In genomic region chr10:116893753-116894152, GRCm38 (mm10) we compare ENCODE assay signal across 8 mouse cellular contexts. TPM values are rescaled to one million over a fixed set of nuclear protein-coding genes. Genes with fewer than 3 reads are reported as not detected.
DNase-seq lines count a peak whose midpoint lies in the region; ATAC-seq and TF ChIP-seq lines count a peak whose summit lies in the region.

No protein-coding gene starts in this region.

- H3K4me3 ChIP-seq in heart, embryonic 11.5 days (ENCODE audit: low read depth, low read length), result no peak overlapping the region
- H3K4me3 ChIP-seq in intestine, postnatal 0 days (ENCODE audit: low read depth, low read length), result no peak overlapping the region

- no peaks in the 10 kb centered on the region for H3K9me3 ChIP-seq in heart, embryonic 11.5 days (replicated peaks; ENCODE audit: control insufficient read depth, low read length)
- no peaks in the 10 kb centered on the region for H3K9me3 ChIP-seq in intestine, postnatal 0 days (ENCODE audit: control insufficient read depth)

- peak; percentile 86 for DNase-seq in heart, adult 11 months
- DNase-seq in urinary bladder, postnatal 14 days (ENCODE audit: low spot score), result peak; percentile 36
- DNase-seq in urinary bladder, adult 18-20 months (ENCODE audit: low spot score in 2 of 2), result no peak
- peak; percentile 86 to 93 for DNase-seq in cerebellum, postnatal 10 days
- peak; percentile 69 for DNase-seq in lung, postnatal 36 days
- no peak for DNase-seq in c-Kit-positive CD71-positive TER-119-positive erythroid progenitor cells, embryonic 14.5 days (ENCODE audit: low spot score)

- no peak overlapping the region for H3K4me2 ChIP-seq in heart, embryonic 11.5 days
- peak overlapping the region; percentile 48 for H3K4me2 ChIP-seq in intestine, postnatal 0 days (replicated peaks; ENCODE audit: low read depth)

- no peak for ATAC-seq in heart, embryonic 11.5 days (replicated peaks; ENCODE audit: insufficient number of reproducible peaks, low FRiP score, low TSS enrichment)
- ATAC-seq in intestine, postnatal 0 days, result peak; percentile 31; the same call in 1 of the 2 replicates

- 17% methylated on average over 3 of the region's 3 CpGs for WGBS in heart, embryonic 11.5 days (ENCODE audit: insufficient replicate concordance)
- WGBS in intestine, postnatal 0 days, result 13% methylated on average over 3 of the region's 3 CpGs

- H3K27me3 ChIP-seq in heart, embryonic 11.5 days (ENCODE audit: control insufficient read depth, insufficient read depth, low read length), result no peaks in the 10 kb centered on the region
- no peaks in the 10 kb centered on the region for H3K27me3 ChIP-seq in intestine, postnatal 0 days (replicated peaks; ENCODE audit: control insufficient read depth, insufficient read depth, low read length)

- no peak overlapping the region for H3K9ac ChIP-seq in heart, embryonic 11.5 days (ENCODE audit: low read depth, low read length)
- no peak overlapping the region for H3K9ac ChIP-seq in intestine, postnatal 0 days (ENCODE audit: low read depth, low read length)

- H3K27ac ChIP-seq in heart, embryonic 11.5 days (ENCODE audit: low read depth, low read length), result no peak overlapping the region
- no peak overlapping the region for H3K27ac ChIP-seq in intestine, postnatal 0 days (ENCODE audit: low read depth, low read length)

- no peaks in the 10 kb centered on the region for H3K36me3 ChIP-seq in heart, embryonic 11.5 days (ENCODE audit: control insufficient read depth, insufficient read depth, low read length)
- H3K36me3 ChIP-seq in intestine, postnatal 0 days (ENCODE audit: control insufficient read depth, insufficient read depth), result no peaks in the 10 kb centered on the region

- no peaks in the 10 kb centered on the region for H3K4me1 ChIP-seq in heart, embryonic 11.5 days (ENCODE audit: control insufficient read depth, insufficient read depth, low read length)
- peaks cover 6% of the 10 kb centered on the region for H3K4me1 ChIP-seq in intestine, postnatal 0 days (replicated peaks; ENCODE audit: control insufficient read depth, insufficient read depth, low read length)

- peak; percentile 83 for TF ChIP-seq CTCF in intestine, postnatal 0 days (IDR thresholded peaks at IDR 0.05; ENCODE audit: low read depth)

RNA-seq across cellular contexts. Expression of gene Myrfl, which starts 3.0 kb away (rescaled TPM):
- 0.23 and 0.55 TPM in 2 replicates for polyA plus RNA-seq in heart, embryonic 11.5 days (2014; fragmentation: Nextera tagmentation; extraction: Ambion mirVana)
- 7.3 and 9.5 TPM in 2 replicates for polyA plus RNA-seq in intestine, postnatal 0 days (2015; fragmentation: Nextera tagmentation; extraction: Ambion mirVana)

RNA-seq across cellular contexts. Expression of gene Rab3ip, which starts 56.8 kb away (rescaled TPM):
- polyA plus RNA-seq in heart, embryonic 11.5 days (2014; fragmentation: Nextera tagmentation; extraction: Ambion mirVana), result 56.9 and 63.2 TPM in 2 replicates
- 20.9 and 21.9 TPM in 2 replicates for polyA plus RNA-seq in intestine, postnatal 0 days (2015; fragmentation: Nextera tagmentation; extraction: Ambion mirVana)

Comparison
In these comparisons a context has a peak if more than half of its experiments do, and no peak if none do; other contexts are left out.
1. DNase-seq: peak in heart, adult 11 months (single experiment), urinary bladder, postnatal 14 days (single experiment), cerebellum, postnatal 10 days (2 of 2) and lung, postnatal 36 days (single experiment); none in urinary bladder, adult 18-20 months (0 of 2) and c-Kit-positive CD71-positive TER-119-positive erythroid progenitor cells, embryonic 14.5 days (single experiment).